Mouse (Mus musculus) kidney, adult 2 months (tissue): ENCODE results near the gene Mt4.

ENCODE experiments used
- CTCF ChIP-seq: fragments of 200-500 bp; conservative IDR thresholded peaks from 2 replicates; pipeline ENCODE4 v1.5.1; 2011; ENCODE audit warnings: low read depth, mild to moderate bottlenecking, control low read depth, low read length, moderate library complexity, mixed read lengths; ENCODE audit not compliant: insufficient read depth, insufficient read length
- POLR2A ChIP-seq: fragments of 200-500 bp; IDR thresholded peaks from one replicate; pipeline ENCODE4 v1.6.1; 2011; ENCODE audit warnings: low read depth, low read length, control low read depth

DNA sequence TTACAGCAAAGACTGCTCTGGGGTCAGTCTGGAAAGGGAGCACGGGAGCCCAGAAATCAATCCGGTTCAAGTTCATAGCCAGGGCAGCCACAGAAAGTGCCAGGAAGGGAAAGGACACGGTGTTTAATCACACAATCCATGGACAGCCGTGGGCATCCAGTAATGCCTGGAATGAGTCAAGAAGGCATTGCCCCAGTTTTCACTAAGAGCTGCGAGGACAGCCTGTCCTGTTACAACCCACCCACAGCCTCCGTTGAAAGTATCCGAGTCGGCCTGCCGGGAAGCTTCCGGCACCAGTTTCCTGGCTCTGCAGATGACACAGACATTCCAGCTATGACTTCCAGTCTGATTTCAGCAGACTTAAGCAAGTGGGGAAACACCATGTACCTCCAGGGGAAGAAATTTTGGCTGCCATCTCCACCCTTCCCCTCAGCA lies 34.3 kb downstream of the Mt4 start:
- TF ChIP-seq POLR2A, result no peak
- TF ChIP-seq CTCF, result no peak
